12 mouse cellular contexts compared by ENCODE assay signal in genomic region chr9:48663052-48663433, GRCm38 (mm10). TPM values are rescaled to one million over a fixed set of nuclear protein-coding genes. Genes with fewer than 3 reads are reported as not detected.
DNase-seq lines count a peak whose midpoint lies in the region; ATAC-seq and TF ChIP-seq lines count a peak whose summit lies in the region.
"Had no signal": no experiment of that assay in that cellular context is flagged by ENCODE, and none has a peak within 500 bp of the region (broad histone marks: within the 10 kb centered on the region; RNA-seq: fewer than 3 reads in every experiment).

No protein-coding gene starts in this region.

- no peak overlapping the region for H3K27ac ChIP-seq in lung, embryonic 16.5 days (ENCODE audit: low read length)
- peak overlapping the region; percentile 83 for H3K27ac ChIP-seq in hindbrain, embryonic 10.5 days
- peak overlapping the region; percentile 83 for H3K27ac ChIP-seq in midbrain, embryonic 12.5 days (replicated peaks)
- no peak overlapping the region for H3K27ac ChIP-seq in stomach, postnatal 0 days (replicated peaks)
- H3K27ac ChIP-seq: lung, embryonic 15.5 days had no signal

- H3K4me3 ChIP-seq in lung, embryonic 16.5 days (ENCODE audit: low read length), result no peak overlapping the region
- no peak overlapping the region for H3K4me3 ChIP-seq in lung, adult 2 months (replicated peaks; ENCODE audit: extremely low read depth, low read depth, low read length)
- peak overlapping the region; percentile 13; the same call in 1 of the 2 replicates for H3K4me3 ChIP-seq in hindbrain, embryonic 10.5 days
- no peak overlapping the region for H3K4me3 ChIP-seq in midbrain, embryonic 12.5 days
- H3K4me3 ChIP-seq in stomach, postnatal 0 days (ENCODE audit: low read depth, low read length), result no peak overlapping the region
- H3K4me3 ChIP-seq: lung, embryonic 15.5 days had no signal

- H3K4me2 ChIP-seq in lung, embryonic 16.5 days (ENCODE audit: low read depth, low read length), result no peak overlapping the region
- peak overlapping the region; percentile 40 for H3K4me2 ChIP-seq in midbrain, embryonic 12.5 days (replicated peaks)
- H3K4me2 ChIP-seq in stomach, postnatal 0 days (replicated peaks; ENCODE audit: low read depth), result no peak overlapping the region
- H3K4me2 ChIP-seq: lung, embryonic 15.5 days had no signal

- ATAC-seq in lung, embryonic 16.5 days (ENCODE audit: low read depth), result peak; percentile 15; the same call in 1 of the 2 replicates
- ATAC-seq in midbrain, embryonic 12.5 days (ENCODE audit: low FRiP score, low read depth), result peak; percentile 80
- ATAC-seq in stomach, postnatal 0 days (ENCODE audit: low FRiP score, low TSS enrichment), result peak; percentile 58

- TF ChIP-seq POLR2A in lung, adult 2 months (IDR thresholded peaks at IDR 0.05; ENCODE audit: borderline replicate concordance, extremely low read depth, low read depth, low read length), result no peak

- TF ChIP-seq CTCF in lung, adult 2 months (IDR thresholded peaks at IDR 0.05; ENCODE audit: insufficient read depth, low read length), result no peak
- no peak for TF ChIP-seq CTCF in stomach, postnatal 0 days (IDR thresholded peaks at IDR 0.05; ENCODE audit: low read depth)

- H3K4me1 ChIP-seq in lung, embryonic 16.5 days (replicated peaks; ENCODE audit: control insufficient read depth, insufficient read depth, low read length), result peaks cover 24% of the 10 kb centered on the region; the same call in 1 of the 2 replicates
- H3K4me1 ChIP-seq in lung, adult 2 months (ENCODE audit: control insufficient read depth, insufficient read depth, low read length), result peaks cover 4% of the 10 kb centered on the region; the same call in 1 of the 2 replicates
- H3K4me1 ChIP-seq in hindbrain, embryonic 10.5 days (replicated peaks), result peaks cover 50% of the 10 kb centered on the region
- H3K4me1 ChIP-seq in midbrain, embryonic 12.5 days, result peaks cover 30% of the 10 kb centered on the region
- no peaks in the 10 kb centered on the region; the same call in 1 of the 2 replicates for H3K4me1 ChIP-seq in stomach, postnatal 0 days (replicated peaks; ENCODE audit: control insufficient read depth, insufficient read depth)

- DNase-seq in lung, adult 2 months, result no peak
- peak; percentile 66 for DNase-seq in hindbrain, embryonic 10.5 days (ENCODE audit: low spot score)
- DNase-seq in stomach, postnatal 0 days (ENCODE audit: low spot score), result no peak
- no peak for DNase-seq in left cerebral cortex, adult 8-10 months (ENCODE audit: low spot score in 2 of 2)
- DNase-seq in spleen, postnatal 14 days (ENCODE audit: low spot score in 2 of 2), result no peak
- DNase-seq: kidney, adult 2 months; right cerebral cortex, postnatal 4 days; thymus, adult 18-20 months had no signal

- H3K9ac ChIP-seq in lung, embryonic 16.5 days (ENCODE audit: low read length), result no peak overlapping the region
- H3K9ac ChIP-seq in midbrain, embryonic 12.5 days (replicated peaks), result no peak overlapping the region; the same call in 1 of the 2 replicates
- no peak overlapping the region for H3K9ac ChIP-seq in stomach, postnatal 0 days (ENCODE audit: low read length)
- H3K9ac ChIP-seq: lung, embryonic 15.5 days had no signal

- 29% methylated on average over 13 of the region's 13 CpGs for WGBS in lung, embryonic 16.5 days
- 43% methylated on average over 13 of the region's 13 CpGs for WGBS in lung, adult 2 months
- WGBS in hindbrain, embryonic 10.5 days, result 30% methylated on average over 13 of the region's 13 CpGs
- WGBS in midbrain, embryonic 12.5 days, result 16% methylated on average over 13 of the region's 13 CpGs
- WGBS in stomach, postnatal 0 days, result 36% methylated on average over 13 of the region's 13 CpGs

- peaks cover 5% of the 10 kb centered on the region for H3K36me3 ChIP-seq in lung, embryonic 16.5 days (ENCODE audit: control insufficient read depth, insufficient read depth, low read length)
- H3K36me3 ChIP-seq in hindbrain, embryonic 10.5 days, result peaks cover 33% of the 10 kb centered on the region
- peaks cover 7% of the 10 kb centered on the region for H3K36me3 ChIP-seq in midbrain, embryonic 12.5 days
- no peaks in the 10 kb centered on the region for H3K36me3 ChIP-seq in stomach, postnatal 0 days (ENCODE audit: control insufficient read depth, insufficient read depth, low read length)

- H3K27me3 ChIP-seq in lung, embryonic 16.5 days (ENCODE audit: control insufficient read depth, insufficient read depth, low read depth, low read length), result peaks cover 3% of the 10 kb centered on the region; the same call in 1 of the 2 replicates
- H3K27me3 ChIP-seq in hindbrain, embryonic 10.5 days (ENCODE audit: insufficient read depth, poor library complexity, severe bottlenecking), result peaks cover 14% of the 10 kb centered on the region; the same call in 1 of the 2 replicates
- 0 out of 2 replicates have a peak, but pooled peaks cover 5% of the 10 kb centered on the region for H3K27me3 ChIP-seq in midbrain, embryonic 12.5 days
- no peaks in the 10 kb centered on the region for H3K27me3 ChIP-seq in stomach, postnatal 0 days (ENCODE audit: control insufficient read depth, insufficient read depth, low read length)

- no peak for TF ChIP-seq EP300 in stomach, postnatal 0 days (optimal IDR thresholded peaks at IDR 0.05)

- peaks cover 4% of the 10 kb centered on the region for H3K9me3 ChIP-seq in lung, embryonic 16.5 days (ENCODE audit: control insufficient read depth, low read length)
- peaks cover 7% of the 10 kb centered on the region for H3K9me3 ChIP-seq in hindbrain, embryonic 10.5 days
- H3K9me3 ChIP-seq in midbrain, embryonic 12.5 days, result peaks cover 5% of the 10 kb centered on the region
- H3K9me3 ChIP-seq in stomach, postnatal 0 days (ENCODE audit: control insufficient read depth, low read length), result no peaks in the 10 kb centered on the region
- H3K9me3 ChIP-seq: lung, embryonic 15.5 days had no signal

RNA-seq across cellular contexts. Expression of gene Nnmt, which starts 58.1 kb away (rescaled TPM):
- polyA plus RNA-seq in lung, embryonic 16.5 days (2015; fragmentation: Nextera tagmentation; extraction: Ambion mirVana), result 1.5 and 2.5 TPM in 2 replicates
- 5.1 and 5.5 TPM in 2 replicates for polyA plus RNA-seq in lung, adult 2 months (2012; rRNA removed)
- 0.46 and 0.97 TPM in 2 replicates for polyA plus RNA-seq in hindbrain, embryonic 10.5 days (2016; fragmentation: Nextera tagmentation; extraction: Ambion mirVana)
- 1.9 and 2.3 TPM in 2 replicates for polyA plus RNA-seq in midbrain, embryonic 12.5 days (2016; fragmentation: Nextera tagmentation; extraction: Ambion mirVana)
- 3.3 and 5.3 TPM in 2 replicates for polyA plus RNA-seq in stomach, postnatal 0 days (2015; fragmentation: Nextera tagmentation; extraction: Ambion mirVana)
- total RNA-seq in left cerebral cortex, adult 8-10 months (2022), result under 1 TPM in 3 of 4 experiments, not detected in 1; 0.46 to 0.87 (median 0.82) TPM
- total RNA-seq: neutrophil, adult 5-6 weeks had no signal

Comparison
In these comparisons a context has a peak if more than half of its experiments do, and no peak if none do; other contexts are left out.
1. ATAC-seq: peak in every context shown above with its lines; median percentile 80 in midbrain, embryonic 12.5 days; 58 in stomach, postnatal 0 days; 15 in lung, embryonic 16.5 days.
2. H3K27ac ChIP-seq: peak in hindbrain, embryonic 10.5 days (single experiment) and midbrain, embryonic 12.5 days (single experiment); none in lung, embryonic 16.5 days (single experiment) and stomach, postnatal 0 days (single experiment).